In the genomic region with DNA sequence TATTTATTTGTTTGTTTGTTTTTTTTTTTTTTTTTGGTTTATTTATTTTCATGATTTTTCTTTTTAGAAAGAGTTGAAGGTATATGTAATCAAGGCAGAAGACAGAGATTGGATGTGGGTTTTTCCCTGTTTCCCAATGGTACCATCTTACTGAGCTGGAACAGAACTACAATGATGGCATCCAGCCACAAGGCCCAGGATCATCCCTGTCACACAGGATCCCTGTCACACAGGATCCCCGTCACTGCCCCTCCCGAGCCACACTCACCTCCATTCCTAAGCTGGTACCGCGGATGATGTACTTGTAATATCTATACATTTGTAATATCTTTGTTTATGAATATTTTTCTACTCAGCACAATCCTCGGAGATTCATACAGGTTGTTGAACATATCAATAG, we compare ENCODE assay signal across 30 mouse cellular contexts.
"Had no signal": no experiment of that assay in that cellular context is flagged by ENCODE, and none has a peak within 500 bp of the region (broad histone marks: within the 10 kb centered on the region; RNA-seq: fewer than 3 reads in every experiment).

No protein-coding gene starts in this region.

- H3K27me3 ChIP-seq: heart, embryonic 12.5 days; heart, embryonic 13.5 days; heart, embryonic 15.5 days; hindbrain, embryonic 12.5 days; hindbrain, embryonic 13.5 days; hindbrain, embryonic 15.5 days; intestine, embryonic 15.5 days; kidney, embryonic 15.5 days had no signal

- H3K4me1 ChIP-seq: heart, embryonic 12.5 days; hindbrain, embryonic 10.5 days; hindbrain, embryonic 12.5 days; hindbrain, embryonic 13.5 days; hindbrain, embryonic 15.5 days; intestine, embryonic 15.5 days; kidney, embryonic 15.5 days had no signal

- DNase-seq: heart, postnatal 10 days; heart, postnatal 14 days; heart, postnatal 36 days; heart, postnatal 4 days; kidney, adult 11 months; kidney, adult 18-20 months; kidney, adult 2 months; kidney, adult 8-10 months; kidney, adult 9 months; kidney, postnatal 10 days; kidney, postnatal 14 days; kidney, postnatal 25 days; kidney, postnatal 36 days; kidney, postnatal 4 days; layer of hippocampus, adult 9-11 months; layer of hippocampus, postnatal 36 days had no signal

- H3K27ac ChIP-seq: heart, embryonic 13.5 days; heart, embryonic 15.5 days; hindbrain, embryonic 10.5 days; hindbrain, embryonic 12.5 days; hindbrain, embryonic 13.5 days; hindbrain, embryonic 14.5 days; hindbrain, embryonic 15.5 days; hindbrain, postnatal 0 days; intestine, embryonic 15.5 days; kidney, embryonic 15.5 days; kidney, postnatal 0 days; layer of hippocampus, adult 2 months; left cerebral cortex, adult 2 months had no signal

- H3K4me3 ChIP-seq: heart, embryonic 12.5 days; heart, embryonic 13.5 days; heart, embryonic 15.5 days; hindbrain, embryonic 10.5 days; hindbrain, embryonic 12.5 days; hindbrain, embryonic 13.5 days; hindbrain, embryonic 15.5 days; intestine, embryonic 15.5 days; kidney, embryonic 15.5 days; layer of hippocampus, adult 2 months; left cerebral cortex, adult 2 months had no signal
